Mouse (Mus musculus) cortical plate, adult 2 months (tissue): ENCODE results near the gene Atp1a4.

Source experiments
- CTCF ChIP-seq: fragments of 200-500 bp; IDR thresholded peaks from 2 replicates; pipeline ENCODE4 v1.5.1; 2011; ENCODE audit warnings: mild to moderate bottlenecking, control low read depth, low read length; ENCODE audit not compliant: insufficient read depth; ENCODE audit errors: extremely low read depth
- POLR2A ChIP-seq: fragments of 200-500 bp; IDR thresholded peaks from 2 replicates; pipeline ENCODE4 v1.6.1; 2011; ENCODE audit warnings: mild to moderate bottlenecking, low read length, control low read depth; ENCODE audit not compliant: insufficient read depth; ENCODE audit errors: extremely low read depth

DNA sequence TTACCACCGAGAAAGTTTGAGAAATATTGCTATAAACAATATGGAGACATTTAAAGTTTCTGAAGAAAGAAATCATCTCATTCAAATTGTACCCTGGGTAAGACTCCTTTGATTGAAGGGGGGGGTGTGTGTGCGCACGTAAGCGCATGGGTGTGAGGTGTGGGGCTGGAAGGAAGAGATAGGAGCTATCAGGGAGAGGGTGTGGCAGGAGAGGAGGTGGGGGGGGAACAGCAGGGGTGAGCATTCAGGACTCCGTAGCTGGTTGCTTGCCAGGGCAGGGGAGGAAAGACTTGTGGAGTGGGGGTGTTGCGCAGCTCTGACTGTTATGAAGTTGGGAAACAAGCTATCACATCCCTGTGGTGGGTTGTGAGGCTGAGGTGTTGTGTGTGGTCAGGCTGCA is 46.2 kb upstream of the Atp1a4 start:
- TF ChIP-seq CTCF (no peak), POLR2A (no peak)
